Mouse (Mus musculus): ENCODE results near the gene Cct2. TPM values are rescaled to one million over a fixed set of nuclear protein-coding genes. Genes with fewer than 3 reads are reported as not detected.

Cct2 gene
- total RNA-seq (2015; ENCODE audit: low replicate concordance) (144 and 179 TPM in 2 replicates), total RNA-seq (2017; ENCODE audit: low replicate concordance) (79.9 and 94.5 TPM in 2 replicates)

GRCm38 (mm10) chr10:117063254-117064021 lies at the start of gene Cct2:
TSS of gene Cct2 (minus strand) at chr10:117063814.
- peak; percentile 95 for ATAC-seq (replicated peaks; ENCODE audit: low FRiP score, poor library complexity, severe bottlenecking)

GRCm38 (mm10) chr10:117112545-117112944 lies 48.9 kb upstream of the Cct2 start:
- ATAC-seq (replicated peaks; ENCODE audit: low FRiP score, poor library complexity, severe bottlenecking), result 0 out of 2 replicates have a peak, but pooled peaks have one; percentile 27

- ATAC-seq (replicated peaks; ENCODE audit: low FRiP score, poor library complexity, severe bottlenecking), result no peak
These were observed 47.8 kb upstream of the Cct2 start for GRCm38 (mm10) chr10:117111455-117111854.

- ATAC-seq (replicated peaks; ENCODE audit: low FRiP score, poor library complexity, severe bottlenecking), result no peak
These were observed 46.7 kb upstream of the Cct2 start for GRCm38 (mm10) chr10:117110271-117110670.

GRCm38 (mm10) chr10:117106686-117107085 lies 43.1 kb upstream of the Cct2 start:
- ATAC-seq (replicated peaks; ENCODE audit: low FRiP score, poor library complexity, severe bottlenecking), result no peak

- peak; percentile 45; the same call in 1 of the 2 replicates for ATAC-seq (replicated peaks; ENCODE audit: low FRiP score, poor library complexity, severe bottlenecking)
These were observed 42.6 kb upstream of the Cct2 start for GRCm38 (mm10) chr10:117106244-117106643.

GRCm38 (mm10) chr10:117105015-117105414 lies 41.4 kb upstream of the Cct2 start:
- ATAC-seq (replicated peaks; ENCODE audit: low FRiP score, poor library complexity, severe bottlenecking), result peak; percentile 60

- 0 out of 2 replicates have a peak, but pooled peaks have one; percentile 41 for ATAC-seq (replicated peaks; ENCODE audit: low FRiP score, poor library complexity, severe bottlenecking)
These were observed 40.4 kb upstream of the Cct2 start for GRCm38 (mm10) chr10:117103854-117104598.

GRCm38 (mm10) chr10:117100175-117100574 lies 36.6 kb upstream of the Cct2 start:
- ATAC-seq (replicated peaks; ENCODE audit: low FRiP score, poor library complexity, severe bottlenecking), result no peak

- ATAC-seq (replicated peaks; ENCODE audit: low FRiP score, poor library complexity, severe bottlenecking), result peak; percentile 47; the same call in 1 of the 2 replicates
These were observed 33.6 kb upstream of the Cct2 start for GRCm38 (mm10) chr10:117097116-117097698.

- ATAC-seq (replicated peaks; ENCODE audit: low FRiP score, poor library complexity, severe bottlenecking), result no peak
These were observed 32.5 kb upstream of the Cct2 start for GRCm38 (mm10) chr10:117096096-117096495.

- ATAC-seq (replicated peaks; ENCODE audit: low FRiP score, poor library complexity, severe bottlenecking), result no peak
These were observed 31.1 kb upstream of the Cct2 start for GRCm38 (mm10) chr10:117094504-117095329.

GRCm38 (mm10) chr10:117089628-117090027 lies 26.0 kb upstream of the Cct2 start:
- ATAC-seq (replicated peaks; ENCODE audit: low FRiP score, poor library complexity, severe bottlenecking), result no peak

- no peak for ATAC-seq (replicated peaks; ENCODE audit: low FRiP score, poor library complexity, severe bottlenecking)
These were observed 18.3 kb upstream of the Cct2 start for GRCm38 (mm10) chr10:117081914-117082359.

GRCm38 (mm10) chr10:117081326-117081725 lies 17.7 kb upstream of the Cct2 start:
- ATAC-seq (replicated peaks; ENCODE audit: low FRiP score, poor library complexity, severe bottlenecking), result no peak

- peak; percentile 77 for ATAC-seq (replicated peaks; ENCODE audit: low FRiP score, poor library complexity, severe bottlenecking)
These were observed 14.7 kb upstream of the Cct2 start for GRCm38 (mm10) chr10:117078284-117078683.

GRCm38 (mm10) chr10:117073176-117073575 lies 9.6 kb upstream of the Cct2 start:
- ATAC-seq (replicated peaks; ENCODE audit: low FRiP score, poor library complexity, severe bottlenecking), result no peak

- ATAC-seq (replicated peaks; ENCODE audit: low FRiP score, poor library complexity, severe bottlenecking), result no peak
These were observed 8.7 kb upstream of the Cct2 start for GRCm38 (mm10) chr10:117072191-117072888.

GRCm38 (mm10) chr10:117069109-117069508 lies 5.5 kb upstream of the Cct2 start:
- peak; percentile 38; the same call in 1 of the 2 replicates for ATAC-seq (replicated peaks; ENCODE audit: low FRiP score, poor library complexity, severe bottlenecking)
